9 mouse cellular contexts compared by ENCODE assay signal in genomic region chr11:96830539-96831216, GRCm38 (mm10). TPM values are rescaled to one million over a fixed set of nuclear protein-coding genes. Genes with fewer than 3 reads are reported as not detected.
DNase-seq lines count a peak whose midpoint lies in the region; ATAC-seq and TF ChIP-seq lines count a peak whose summit lies in the region.
"Had no signal": no experiment of that assay in that cellular context is flagged by ENCODE, and none has a peak within 500 bp of the region (broad histone marks: within the 10 kb centered on the region; RNA-seq: fewer than 3 reads in every experiment).

No protein-coding gene starts in this region.

- no peak for ATAC-seq in heart, embryonic 14.5 days (ENCODE audit: insufficient number of reproducible peaks, insufficient read depth, low FRiP score, low read depth)
- no peak for ATAC-seq in forebrain, embryonic 16.5 days

- peaks cover 20 to 33% of the 10 kb centered on the region in 2 experiments for H3K4me1 ChIP-seq in heart, embryonic 14.5 days (ENCODE audit: control insufficient read depth in 2 of 2, insufficient read depth in 2 of 2, low read length in 2 of 2)
- peaks cover 6 to 12% of the 10 kb centered on the region in 2 experiments; a peak in 3 of 4 replicates for H3K4me1 ChIP-seq in ES-E14 (ENCODE audit: control insufficient read depth in 2 of 2, insufficient read depth in 2 of 2, low read length in 2 of 2, poor library complexity in 1 of 2)
- H3K4me1 ChIP-seq in forebrain, embryonic 16.5 days (replicated peaks; ENCODE audit: control insufficient read depth, insufficient read depth, low read length): peaks cover 36% of the 10 kb centered on the region

- H3K79me2 ChIP-seq in macrophage (ENCODE audit: inconsistent target): peaks cover 36% of the 10 kb centered on the region

- H3K36me3 ChIP-seq in heart, embryonic 14.5 days (ENCODE audit: control insufficient read depth, insufficient read depth, low read length): peaks cover 19% of the 10 kb centered on the region
- H3K36me3 ChIP-seq in ES-E14 (ENCODE audit: control insufficient read depth, insufficient read depth, low read length, poor library complexity, severe bottlenecking) (peaks cover 14% of the 10 kb centered on the region), macrophage (ENCODE audit: inconsistent target) (no peaks in the 10 kb centered on the region)
- no peaks in the 10 kb centered on the region for H3K36me3 ChIP-seq in forebrain, embryonic 16.5 days (ENCODE audit: control insufficient read depth, insufficient read depth)

- DNase-seq in heart, postnatal 36 days: no peak
- no peak for DNase-seq in ES-E14 (ENCODE audit: low read depth, low spot score)
- DNase-seq in ovary, postnatal 36 days (ENCODE audit: low spot score): no peak
- no peak for DNase-seq in layer of hippocampus, adult 9-10 months (ENCODE audit: low spot score)
- no peak for DNase-seq in spleen, adult 12 weeks (ENCODE audit: low spot score)

- peak overlapping the region; percentile 79 for H3K9ac ChIP-seq in heart, embryonic 14.5 days (ENCODE audit: low read length)
- peak overlapping the region; percentile 96 for H3K9ac ChIP-seq in ES-E14 (ENCODE audit: insufficient read depth, low read depth, low read length, poor library complexity, severe bottlenecking)
- peak overlapping the region; percentile 70 for H3K9ac ChIP-seq in forebrain, embryonic 16.5 days (replicated peaks; ENCODE audit: low read depth, low read length)

- 15% methylated on average over 13 of the region's 13 CpGs for WGBS in heart, embryonic 14.5 days
- WGBS in forebrain, embryonic 16.5 days: 19% methylated on average over 13 of the region's 13 CpGs
- WGBS in macrophage (ENCODE audit: missing documents): 29% methylated on average over 13 of the region's 13 CpGs

- no peaks in the 10 kb centered on the region for H3K27me3 ChIP-seq in heart, embryonic 14.5 days (ENCODE audit: control insufficient read depth, insufficient read depth, low read length)
- H3K27me3 ChIP-seq in forebrain, embryonic 16.5 days (replicated peaks; ENCODE audit: control insufficient read depth, insufficient read depth, low read length): no peaks in the 10 kb centered on the region

- H3K4me2 ChIP-seq in heart, embryonic 14.5 days (ENCODE audit: low read length): peak overlapping the region; percentile 76
- peak overlapping the region; percentile 65 for H3K4me2 ChIP-seq in forebrain, embryonic 16.5 days (ENCODE audit: low read length)

- H3K9me3 ChIP-seq in heart, embryonic 14.5 days (ENCODE audit: control insufficient read depth, low read length): no peaks in the 10 kb centered on the region
- no peaks in the 10 kb centered on the region for H3K9me3 ChIP-seq in ES-E14 (ENCODE audit: control insufficient read depth, insufficient read depth, low read depth, low read length)
- no peaks in the 10 kb centered on the region for H3K9me3 ChIP-seq in forebrain, embryonic 16.5 days (ENCODE audit: control insufficient read depth, low read length)

- in situ Hi-C loops in ES-E14 (cut with MboI; ENCODE audit: low sequenced_read_pairs in 2 of 2, unreplicated experiment in 2 of 2): no loop called here

- peak overlapping the region; percentile 97 to 99 for H3K27ac ChIP-seq in heart, embryonic 14.5 days (replicated peaks in 1 of 2; ENCODE audit: control insufficient read depth in 1 of 2, insufficient read depth in 1 of 2, low read depth in 2 of 2, low read length in 2 of 2)
- peak overlapping the region; percentile 97; the same call in 1 of the 2 replicates for H3K27ac ChIP-seq in ES-E14 (ENCODE audit: insufficient read depth, low read depth, low read length, poor library complexity, severe bottlenecking)
- H3K27ac ChIP-seq in forebrain, embryonic 16.5 days (ENCODE audit: low read length): peak overlapping the region; percentile 91
- H3K27ac ChIP-seq in macrophage: peak overlapping the region; percentile 89

- peak overlapping the region; percentile 67 to 83 for H3K4me3 ChIP-seq in heart, embryonic 14.5 days (ENCODE audit: control insufficient read depth in 1 of 2, insufficient read depth in 1 of 2, low read depth in 1 of 2, low read length in 2 of 2)
- peak overlapping the region; percentile 86 to 94 for H3K4me3 ChIP-seq in ES-E14 (ENCODE audit: insufficient read depth in 1 of 2, low read depth in 1 of 2, low read length in 2 of 2, poor library complexity in 1 of 2, severe bottlenecking in 1 of 2)
- peak overlapping the region; percentile 89 for H3K4me3 ChIP-seq in forebrain, embryonic 16.5 days (replicated peaks; ENCODE audit: low read length)
- peak overlapping the region; percentile 72 for H3K4me3 ChIP-seq in macrophage (ENCODE audit: inconsistent target)

- intact Hi-C loops in heart, postnatal 36 days (cut with DNase I): loop anchor here (1.0 kb wide), 1 partner anchor 19 kb away; the partner anchor contains the start of gene Copz2

TF ChIP-seq in ES-E14, 5 proteins besides CTCF, POLR2A, EP300 and RAD21:
- TF ChIP-seq ZC3H11A (IDR thresholded peaks at IDR 0.05; ENCODE audit: borderline replicate concordance, low read depth, low read length): no peak
- no peak for TF ChIP-seq CHD2 (IDR thresholded peaks at IDR 0.05; ENCODE audit: low read depth, low read length)
- no peak for TF ChIP-seq HCFC1 (IDR thresholded peaks at IDR 0.05; ENCODE audit: borderline replicate concordance, insufficient read depth, low read length)
- no peak for TF ChIP-seq MAFK (IDR thresholded peaks at IDR 0.05; ENCODE audit: insufficient read depth, low read depth, low read length)
- no peak for TF ChIP-seq ZNF384 (IDR thresholded peaks at IDR 0.05; ENCODE audit: low read depth, low read length)
TF ChIP-seq in ES-E14: peak in this region for 0.

RNA-seq across cellular contexts. Expression of gene Nfe2l1, which starts 0.9 kb away (rescaled TPM):
- 49.7 and 55.1 TPM in 2 replicates for polyA plus RNA-seq in heart, embryonic 14.5 days (2014; fragmentation: Nextera tagmentation; extraction: Ambion mirVana)
- total RNA-seq in heart, postnatal 36 days (2021): 100 to 1,000 TPM; 397 to 404 TPM
- 166 and 208 TPM in 2 replicates for total RNA-seq in ES-E14 (2012; rRNA removed)
- 64.8 and 68.2 TPM in 2 replicates for polyA plus RNA-seq in forebrain, embryonic 16.5 days (2015; fragmentation: Nextera tagmentation; extraction: Ambion mirVana)
- total RNA-seq in macrophage (2018; cell fraction: chromatin; rRNA removed): 100 to 1,000 TPM in 25 of 26 experiments, 10 to 100 TPM in 1; 97.9 to 361 (median 196) TPM
- total RNA-seq in macrophage (2018; cell fraction: cytosol; rRNA removed): 100 to 1,000 TPM in 25 of 26 experiments, 10 to 100 TPM in 1; 98.7 to 304 (median 159) TPM
- total RNA-seq in macrophage (2018; cell fraction: nucleus; rRNA removed): 100 to 1,000 TPM; 116 to 523 (median 261) TPM
- polyA plus RNA-seq in macrophage (2018): 85.5 to 118 TPM (median 95.5 TPM) in 3 replicates

RNA-seq across cellular contexts. Expression of gene Copz2, which starts 19.0 kb away (rescaled TPM):
- 134 and 141 TPM in 2 replicates for polyA plus RNA-seq in heart, embryonic 14.5 days (2014; fragmentation: Nextera tagmentation; extraction: Ambion mirVana)
- 10 to 100 TPM; 36.0 to 39.4 TPM for total RNA-seq in heart, postnatal 36 days (2021)
- 2.5 and 5.5 TPM in 2 replicates for total RNA-seq in ES-E14 (2012; rRNA removed)
- polyA plus RNA-seq in forebrain, embryonic 16.5 days (2015; fragmentation: Nextera tagmentation; extraction: Ambion mirVana): 10.4 and 16.6 TPM in 2 replicates
- 10 to 100 TPM in 9 of 26 experiments, 1 to 10 TPM in 17; 1.8 to 29.4 (median 6.1) TPM for total RNA-seq in macrophage (2018; cell fraction: chromatin; rRNA removed)
- total RNA-seq in macrophage (2018; cell fraction: cytosol; rRNA removed): 10 to 100 TPM in 13 of 26 experiments, 1 to 10 TPM in 13; 6.1 to 30.0 (median 13.8) TPM
- total RNA-seq in macrophage (2018; cell fraction: nucleus; rRNA removed): 10 to 100 TPM in 7 of 26 experiments, 1 to 10 TPM in 19; 2.0 to 27.7 (median 5.4) TPM
- 11.9 to 23.0 TPM (median 16.0 TPM) in 3 replicates for polyA plus RNA-seq in macrophage (2018)
- total RNA-seq: neutrophil, adult 5-6 weeks had no signal

RNA-seq across cellular contexts. Expression of gene Cbx1, which starts 41.8 kb away (rescaled TPM):
- 41.1 and 44.2 TPM in 2 replicates for polyA plus RNA-seq in heart, embryonic 14.5 days (2014; fragmentation: Nextera tagmentation; extraction: Ambion mirVana)
- 10 to 100 TPM; 32.5 to 35.2 TPM for total RNA-seq in heart, postnatal 36 days (2021)
- 112 and 153 TPM in 2 replicates for total RNA-seq in ES-E14 (2012; rRNA removed)
- polyA plus RNA-seq in forebrain, embryonic 16.5 days (2015; fragmentation: Nextera tagmentation; extraction: Ambion mirVana): 87.7 and 93.3 TPM in 2 replicates
- 10 to 100 TPM; 20.3 to 98.2 (median 50.7) TPM for total RNA-seq in macrophage (2018; cell fraction: chromatin; rRNA removed)
- total RNA-seq in macrophage (2018; cell fraction: cytosol; rRNA removed): 10 to 100 TPM; 25.5 to 43.3 (median 36.3) TPM
- 10 to 100 TPM; 17.8 to 78.4 (median 39.7) TPM for total RNA-seq in macrophage (2018; cell fraction: nucleus; rRNA removed)
- 40.5 to 73.7 TPM (median 45.0 TPM) in 3 replicates for polyA plus RNA-seq in macrophage (2018)

RNA-seq across cellular contexts. Expression of gene Snx11, which starts 53.3 kb away (rescaled TPM):
- 4.3 and 6.1 TPM in 2 replicates for polyA plus RNA-seq in heart, embryonic 14.5 days (2014; fragmentation: Nextera tagmentation; extraction: Ambion mirVana)
- total RNA-seq in heart, postnatal 36 days (2021): 10 to 100 TPM; 12.1 to 12.6 TPM
- total RNA-seq in ES-E14 (2012; rRNA removed): 55.6 and 57.6 TPM in 2 replicates
- 43.1 and 44.1 TPM in 2 replicates for polyA plus RNA-seq in forebrain, embryonic 16.5 days (2015; fragmentation: Nextera tagmentation; extraction: Ambion mirVana)
- 100 to 1,000 TPM; 101 to 284 (median 211) TPM for total RNA-seq in macrophage (2018; cell fraction: chromatin; rRNA removed)
- 10 to 100 TPM in 25 of 26 experiments, 1 to 10 TPM in 1; 9.6 to 32.1 (median 18.4) TPM for total RNA-seq in macrophage (2018; cell fraction: cytosol; rRNA removed)
- total RNA-seq in macrophage (2018; cell fraction: nucleus; rRNA removed): 100 to 1,000 TPM in 15 of 26 experiments, 10 to 100 TPM in 11; 57.9 to 199 (median 104) TPM
- 14.2 to 28.6 TPM (median 20.6 TPM) in 3 replicates for polyA plus RNA-seq in macrophage (2018)
